Comparison of ENCODE assay signal across 22 mouse cellular contexts in the genomic region with DNA sequence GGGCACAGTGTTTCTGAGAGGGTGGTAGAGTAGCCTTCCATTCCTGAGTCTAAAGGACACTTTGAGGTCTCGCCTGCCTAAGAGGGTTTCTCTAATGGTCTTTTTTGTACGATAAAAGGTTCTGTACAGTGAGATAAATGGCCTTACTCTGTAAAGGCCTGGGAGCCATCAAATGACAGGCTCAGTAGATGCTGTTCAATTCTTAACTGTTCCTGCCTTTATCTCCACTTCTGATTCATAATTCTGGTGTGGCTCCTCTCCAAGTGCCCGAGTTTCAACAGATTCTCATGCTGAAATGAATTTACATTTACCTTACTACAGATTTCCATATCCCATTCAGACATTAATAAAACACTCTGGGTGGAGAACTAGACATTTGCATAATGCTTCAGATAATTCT. TPM values are rescaled to one million over a fixed set of nuclear protein-coding genes. Genes with fewer than 3 reads are reported as not detected.
DNase-seq lines count a peak whose midpoint lies in the region; ATAC-seq and TF ChIP-seq lines count a peak whose summit lies in the region.
"Had no signal": no experiment of that assay in that cellular context is flagged by ENCODE, and none has a peak within 500 bp of the region (broad histone marks: within the 10 kb centered on the region; RNA-seq: fewer than 3 reads in every experiment).

No protein-coding gene starts in this region.

- 13% methylated on average over 3 of the region's 3 CpGs for WGBS in heart, embryonic 14.5 days
- WGBS in lung, embryonic 16.5 days, result 24% methylated on average over 3 of the region's 3 CpGs

- peak overlapping the region; percentile 33 to 77 for H3K27ac ChIP-seq in heart, embryonic 14.5 days (replicated peaks in 1 of 2; ENCODE audit: control insufficient read depth in 1 of 2, insufficient read depth in 1 of 2, low read depth in 2 of 2, low read length in 2 of 2)
- peak overlapping the region; percentile 90 for H3K27ac ChIP-seq in lung, embryonic 16.5 days (ENCODE audit: low read length)
- H3K27ac ChIP-seq: embryonic facial prominence, embryonic 15.5 days; limb, embryonic 13.5 days; liver, embryonic 12.5 days; midbrain, embryonic 12.5 days; neural tube, embryonic 15.5 days had no signal

- intact Hi-C loops in heart, postnatal 25 days (cut with DNase I), result no loop called here

- no peak for TF ChIP-seq CTCF in brain, embryonic 14.5 days (IDR thresholded peaks at IDR 0.05; ENCODE audit: borderline replicate concordance, extremely low read depth, insufficient read depth, insufficient read length)

- H3K27me3 ChIP-seq in heart, embryonic 14.5 days (ENCODE audit: control insufficient read depth, insufficient read depth, low read length), result no peaks in the 10 kb centered on the region
- no peaks in the 10 kb centered on the region for H3K27me3 ChIP-seq in lung, embryonic 16.5 days (ENCODE audit: control insufficient read depth, insufficient read depth, low read depth, low read length)
- H3K27me3 ChIP-seq: embryonic facial prominence, embryonic 15.5 days; limb, embryonic 13.5 days; liver, embryonic 12.5 days; midbrain, embryonic 12.5 days; neural tube, embryonic 15.5 days had no signal

- ATAC-seq in heart, embryonic 14.5 days (ENCODE audit: insufficient number of reproducible peaks, insufficient read depth, low FRiP score, low read depth), result no peak
- ATAC-seq in lung, embryonic 16.5 days (ENCODE audit: low read depth), result no peak
- ATAC-seq: activated CD4-positive, CD25-positive, alpha-beta regulatory T cell, adult 4 months; forebrain, embryonic 14.5 days; liver, embryonic 12.5 days had no signal

- H3K4me2 ChIP-seq in heart, embryonic 14.5 days (ENCODE audit: low read length), result no peak overlapping the region
- no peak overlapping the region for H3K4me2 ChIP-seq in lung, embryonic 16.5 days (ENCODE audit: low read depth, low read length)
- H3K4me2 ChIP-seq: embryonic facial prominence, embryonic 15.5 days; limb, embryonic 13.5 days; lung, embryonic 14.5 days; midbrain, embryonic 12.5 days; neural tube, embryonic 15.5 days had no signal

- H3K9me3 ChIP-seq in heart, embryonic 14.5 days (ENCODE audit: control insufficient read depth, low read length), result no peaks in the 10 kb centered on the region
- no peaks in the 10 kb centered on the region for H3K9me3 ChIP-seq in lung, embryonic 16.5 days (ENCODE audit: control insufficient read depth, low read length)
- H3K9me3 ChIP-seq: embryonic facial prominence, embryonic 15.5 days; limb, embryonic 13.5 days; liver, embryonic 12.5 days; midbrain, embryonic 12.5 days; neural tube, embryonic 15.5 days had no signal

- no peak overlapping the region for H3K4me3 ChIP-seq in heart, embryonic 14.5 days (ENCODE audit: control insufficient read depth in 1 of 2, insufficient read depth in 1 of 2, low read depth in 1 of 2, low read length in 2 of 2)
- no peak overlapping the region for H3K4me3 ChIP-seq in lung, embryonic 16.5 days (ENCODE audit: low read length)
- H3K4me3 ChIP-seq: embryonic facial prominence, embryonic 15.5 days; limb, embryonic 13.5 days; liver, embryonic 12.5 days; midbrain, embryonic 12.5 days; neural tube, embryonic 15.5 days had no signal

- H3K36me3 ChIP-seq in heart, embryonic 14.5 days (ENCODE audit: control insufficient read depth, insufficient read depth, low read length), result no peaks in the 10 kb centered on the region
- H3K36me3 ChIP-seq in lung, embryonic 16.5 days (ENCODE audit: control insufficient read depth, insufficient read depth, low read length), result no peaks in the 10 kb centered on the region
- H3K36me3 ChIP-seq: embryonic facial prominence, embryonic 15.5 days; limb, embryonic 13.5 days; liver, embryonic 12.5 days; midbrain, embryonic 12.5 days; neural tube, embryonic 15.5 days had no signal

- H3K9ac ChIP-seq in heart, embryonic 14.5 days (ENCODE audit: low read length), result no peak overlapping the region
- H3K9ac ChIP-seq in lung, embryonic 16.5 days (ENCODE audit: low read length), result no peak overlapping the region
- H3K9ac ChIP-seq: embryonic facial prominence, embryonic 15.5 days; limb, embryonic 13.5 days; liver, embryonic 12.5 days; lung, embryonic 14.5 days; midbrain, embryonic 12.5 days; neural tube, embryonic 15.5 days had no signal

- H3K4me1 ChIP-seq in heart, embryonic 14.5 days (ENCODE audit: control insufficient read depth in 2 of 2, insufficient read depth in 2 of 2, low read length in 2 of 2), result peaks cover 21 to 38% of the 10 kb centered on the region in 2 experiments
- H3K4me1 ChIP-seq in lung, embryonic 16.5 days (replicated peaks; ENCODE audit: control insufficient read depth, insufficient read depth, low read length), result peaks cover 9% of the 10 kb centered on the region; the same call in 1 of the 2 replicates
- H3K4me1 ChIP-seq: embryonic facial prominence, embryonic 15.5 days; limb, embryonic 13.5 days; midbrain, embryonic 12.5 days; neural tube, embryonic 15.5 days had no signal

- DNase-seq in adrenal gland, postnatal 14 days, result peak; percentile 18
- no peak for DNase-seq in adrenal gland, adult 18-20 months (ENCODE audit: low spot score in 2 of 2)
- no peak for DNase-seq in heart, postnatal 25 days (ENCODE audit: low spot score)
- DNase-seq in lung, postnatal 36 days, result no peak
- peak; percentile 6 for DNase-seq in brain, embryonic 14.5 days (ENCODE audit: low read depth)
- DNase-seq: cerebellum, adult 9-10 months; kidney, adult 18-20 months; kidney, postnatal 4 days; layer of hippocampus, adult 9-11 months; lung, embryonic 14.5 days; right cerebral cortex, adult 18-20 months; right cerebral cortex, postnatal 4 days; thymus, postnatal 14 days had no signal

- TF ChIP-seq POLR2A in brain, embryonic 14.5 days (IDR thresholded peaks at IDR 0.05; ENCODE audit: borderline replicate concordance, extremely low read depth, insufficient read depth, insufficient read length, poor library complexity, severe bottlenecking), result no peak

RNA-seq across cellular contexts. Expression of a gene that starts 46.5 kb away (rescaled TPM):
- total RNA-seq in adrenal gland, postnatal 14 days (2021), result 123 and 126 TPM in 2 replicates
- 100 to 1,000 TPM; 143 to 231 TPM for total RNA-seq in adrenal gland, adult 18-20 months (2021)
- polyA plus RNA-seq in heart, embryonic 14.5 days (2014; fragmentation: Nextera tagmentation; extraction: Ambion mirVana), result 31.0 and 38.0 TPM in 2 replicates
- 100 to 1,000 TPM; 268 to 296 TPM for total RNA-seq in heart, postnatal 25 days (2021)
- polyA plus RNA-seq in lung, embryonic 16.5 days (2015; fragmentation: Nextera tagmentation; extraction: Ambion mirVana), result 12.7 and 16.7 TPM in 2 replicates
- 3.6 and 4.7 TPM in 2 replicates for polyA plus RNA-seq in brain, embryonic 14.5 days (2012; rRNA removed)

Comparison
In these comparisons a context has a peak if more than half of its experiments do, and no peak if none do; other contexts are left out.
1. DNase-seq: peak in adrenal gland, postnatal 14 days (single experiment) and brain, embryonic 14.5 days (single experiment); none in adrenal gland, adult 18-20 months (0 of 2), heart, postnatal 25 days (single experiment) and lung, postnatal 36 days (single experiment).